Mouse (Mus musculus): ENCODE measurements around the gene Scoc. TPM values are rescaled to one million over a fixed set of nuclear protein-coding genes. Genes with fewer than 3 reads are reported as not detected.
A peak's percentile ranks its signal among the peaks of the same experiment; 100 is the strongest.

The Scoc gene
- polyA plus RNA-seq, 1 experiment from 2014 or later = 92.4 TPM

GRCm38 (mm10) chr8:83392521-83392920, 65.7 kb downstream of the Scoc start:
- ATAC-seq (replicated peaks; ENCODE audit: low FRiP score, low TSS enrichment, low read depth) (no peak), DNase-seq (ENCODE audit: low spot score) (no peak)
- H3K36me3 ChIP-seq (ENCODE audit: control insufficient read depth, insufficient read depth, low read length) = no peaks in the 10 kb centered on the region
- 0 out of 2 replicates have a peak, but pooled peaks cover 2% of the 10 kb centered on the region for H3K4me1 ChIP-seq (replicated peaks; ENCODE audit: control insufficient read depth, insufficient read depth, low read length)
- peaks cover 24% of the 10 kb centered on the region for H3K27me3 ChIP-seq (replicated peaks; ENCODE audit: control insufficient read depth, insufficient read depth, low read length)
- no peak overlapping the region for H3K27ac ChIP-seq (ENCODE audit: low read depth)
- H3K9ac ChIP-seq (ENCODE audit: low read length) = no peak overlapping the region
- WGBS = 77% methylated on average over 1 of the region's 1 CpGs
- no peak overlapping the region for H3K4me2 ChIP-seq (ENCODE audit: low read length)
- H3K9me3 ChIP-seq (ENCODE audit: control insufficient read depth, low read length) = no peaks in the 10 kb centered on the region
- no peak overlapping the region for H3K4me3 ChIP-seq (ENCODE audit: low read depth, low read length)

- ATAC-seq (replicated peaks; ENCODE audit: low FRiP score, low TSS enrichment, low read depth) = no peak
- WGBS = 6% methylated on average over 14 of the region's 14 CpGs
- H3K36me3 ChIP-seq (ENCODE audit: control insufficient read depth, insufficient read depth, low read length) = no peaks in the 10 kb centered on the region
- DNase-seq (ENCODE audit: low spot score) = no peak
- H3K9me3 ChIP-seq (ENCODE audit: control insufficient read depth, low read length) = no peaks in the 10 kb centered on the region
- H3K4me2 ChIP-seq (ENCODE audit: low read length) = peak overlapping the region; percentile 61
- peaks cover 24% of the 10 kb centered on the region for H3K27me3 ChIP-seq (replicated peaks; ENCODE audit: control insufficient read depth, insufficient read depth, low read length)
- H3K4me1 ChIP-seq (replicated peaks; ENCODE audit: control insufficient read depth, insufficient read depth, low read length) = 0 out of 2 replicates have a peak, but pooled peaks cover 2% of the 10 kb centered on the region
- no peak overlapping the region for H3K27ac ChIP-seq (ENCODE audit: low read depth)
- H3K4me3 ChIP-seq (ENCODE audit: low read depth, low read length) = peak overlapping the region; percentile 39
- peak overlapping the region; percentile 20; the same call in 1 of the 2 replicates for H3K9ac ChIP-seq (ENCODE audit: low read length)
Measured at GRCm38 (mm10) chr8:83390006-83390701, 68.0 kb downstream of the Scoc start.

DNA sequence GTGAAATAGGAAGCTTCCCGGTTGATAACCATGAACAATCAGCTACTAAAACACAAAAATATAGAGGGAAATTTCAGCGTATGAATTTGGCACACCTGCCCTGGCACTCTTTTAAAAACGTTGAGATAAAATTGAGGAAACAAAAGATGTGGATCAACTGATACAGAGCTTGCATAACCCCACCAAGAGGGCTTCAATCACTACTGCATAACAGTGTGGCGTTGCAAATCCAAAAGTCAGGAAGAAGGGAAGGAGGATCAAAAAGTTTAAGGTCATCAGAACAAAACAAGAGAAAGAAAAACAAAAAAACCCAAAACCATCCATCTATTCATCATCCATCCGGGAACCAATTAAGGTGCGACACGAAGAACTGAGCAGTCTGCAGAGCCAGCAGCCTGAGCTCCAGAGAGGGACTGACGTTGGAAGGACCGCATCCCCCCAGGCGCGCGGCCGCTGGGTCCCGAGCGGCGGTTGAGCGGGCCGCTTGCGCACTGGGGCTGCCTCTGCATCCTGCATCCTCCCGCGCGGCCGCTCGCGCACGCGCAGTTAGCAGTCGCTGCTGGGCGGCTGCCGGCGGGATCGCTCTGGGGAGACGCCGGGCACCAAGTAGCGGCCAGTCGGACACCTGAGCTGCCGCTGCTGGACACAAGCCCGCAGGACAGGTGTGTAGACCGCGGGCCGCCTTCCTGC, 68.7 kb downstream of the Scoc start, which contains the start of gene Clgn:
Gene Clgn (plus strand): TSS at position 552 of the 690 bp plus-strand sequence.
- Histone ChIP-seq H3K27me3 (replicated peaks; ENCODE audit: control insufficient read depth, insufficient read depth, low read length) (peaks cover 24% of the 10 kb centered on the region), H3K27ac (ENCODE audit: low read depth) (no peak within 1 kb of the TSS), H3K4me3 (ENCODE audit: low read depth, low read length) (peak within 1 kb of the TSS; percentile 39), H3K4me1 (replicated peaks; ENCODE audit: control insufficient read depth, insufficient read depth, low read length) (0 out of 2 replicates have a peak, but pooled peaks cover 2% of the 10 kb centered on the region), H3K4me2 (ENCODE audit: low read length) (peak within 1 kb of the TSS; percentile 61), H3K9ac (ENCODE audit: low read length) (peak within 1 kb of the TSS; percentile 20; the same call in 1 of the 2 replicates), H3K36me3 (ENCODE audit: control insufficient read depth, insufficient read depth, low read length) (no peaks in the 10 kb centered on the region), H3K9me3 (ENCODE audit: control insufficient read depth, low read length) (no peaks in the 10 kb centered on the region)
- 4% methylated on average over 41 of the region's 41 CpGs for WGBS
- ATAC-seq (replicated peaks; ENCODE audit: low FRiP score, low TSS enrichment, low read depth) (peak; percentile 77), DNase-seq (ENCODE audit: low spot score) (peak; percentile 77)

GRCm38 (mm10) chr8:83382850-83383249, 75.3 kb downstream of the Scoc start:
- no peaks in the 10 kb centered on the region for H3K36me3 ChIP-seq (ENCODE audit: control insufficient read depth, insufficient read depth, low read length)
- 31% methylated on average over 2 of the region's 2 CpGs for WGBS
- H3K9ac ChIP-seq (ENCODE audit: low read length) = no peak overlapping the region
- no peak overlapping the region for H3K4me3 ChIP-seq (ENCODE audit: low read depth, low read length)
- H3K9me3 ChIP-seq (ENCODE audit: control insufficient read depth, low read length) = no peaks in the 10 kb centered on the region
- no peak overlapping the region for H3K4me2 ChIP-seq (ENCODE audit: low read length)
- ATAC-seq (replicated peaks; ENCODE audit: low FRiP score, low TSS enrichment, low read depth) (no peak), DNase-seq (ENCODE audit: low spot score) (no peak)
- no peaks in the 10 kb centered on the region for H3K4me1 ChIP-seq (replicated peaks; ENCODE audit: control insufficient read depth, insufficient read depth, low read length)
- no peak overlapping the region for H3K27ac ChIP-seq (ENCODE audit: low read depth)
- H3K27me3 ChIP-seq (replicated peaks; ENCODE audit: control insufficient read depth, insufficient read depth, low read length) = no peaks in the 10 kb centered on the region

DNA sequence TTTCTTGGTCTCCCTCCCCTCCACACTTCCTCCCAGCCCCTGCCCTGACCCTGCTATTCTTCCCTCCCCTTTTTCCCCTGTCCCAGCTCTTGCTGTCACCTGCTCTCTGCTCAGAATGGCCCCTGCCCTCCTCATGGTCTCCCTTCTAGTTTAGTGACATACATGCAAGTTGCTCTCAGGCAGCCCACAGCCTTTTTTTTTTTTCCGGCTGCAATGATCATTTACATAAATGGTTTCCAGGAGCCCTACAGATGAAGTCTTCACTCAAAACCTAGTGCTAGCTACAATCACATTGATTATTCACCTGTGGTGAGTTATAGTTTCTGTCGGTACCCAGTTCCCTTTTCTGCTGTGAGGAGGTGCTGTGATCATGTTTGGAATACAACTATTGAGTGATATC, 77.2 kb downstream of the Scoc start:
- ATAC-seq (replicated peaks; ENCODE audit: low FRiP score, low TSS enrichment, low read depth) (no peak), DNase-seq (ENCODE audit: low spot score) (no peak)
- no peak overlapping the region for H3K4me3 ChIP-seq (ENCODE audit: low read depth, low read length)
- no peaks in the 10 kb centered on the region for H3K36me3 ChIP-seq (ENCODE audit: control insufficient read depth, insufficient read depth, low read length)
- H3K9ac ChIP-seq (ENCODE audit: low read length) = no peak overlapping the region
- WGBS = 79% methylated on average over 2 of the region's 2 CpGs
- H3K27ac ChIP-seq (ENCODE audit: low read depth) = no peak overlapping the region
- H3K9me3 ChIP-seq (ENCODE audit: control insufficient read depth, low read length) = no peaks in the 10 kb centered on the region
- no peaks in the 10 kb centered on the region for H3K27me3 ChIP-seq (replicated peaks; ENCODE audit: control insufficient read depth, insufficient read depth, low read length)
- H3K4me2 ChIP-seq (ENCODE audit: low read length) = no peak overlapping the region
- no peaks in the 10 kb centered on the region for H3K4me1 ChIP-seq (replicated peaks; ENCODE audit: control insufficient read depth, insufficient read depth, low read length)

DNA sequence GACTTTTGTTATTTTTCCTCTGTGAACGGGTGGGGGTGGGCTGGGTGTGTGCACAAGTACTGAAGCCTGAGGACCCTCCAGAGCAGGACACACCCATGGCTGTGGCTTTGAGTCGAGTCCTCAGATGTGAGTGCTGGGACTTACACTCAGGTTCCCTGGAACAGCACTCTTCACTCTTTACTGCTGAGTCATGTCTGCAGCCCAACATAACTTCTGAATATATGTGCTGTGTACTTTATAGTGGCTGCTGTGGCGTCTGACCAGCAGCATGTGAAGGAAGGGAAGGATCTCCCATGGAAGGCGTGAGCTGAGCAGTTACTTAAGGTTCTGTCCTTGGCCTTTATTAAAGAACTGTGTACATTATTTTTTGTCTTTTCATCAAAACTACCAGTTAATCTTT, 78.0 kb downstream of the Scoc start:
- DNase-seq (ENCODE audit: low spot score) = no peak
- 54% methylated on average over 4 of the region's 4 CpGs for WGBS
- no peak overlapping the region for H3K4me3 ChIP-seq (ENCODE audit: low read depth, low read length)
- no peak overlapping the region for H3K27ac ChIP-seq (ENCODE audit: low read depth)
- H3K9me3 ChIP-seq (ENCODE audit: control insufficient read depth, low read length) = no peaks in the 10 kb centered on the region
- no peak for ATAC-seq (replicated peaks; ENCODE audit: low FRiP score, low TSS enrichment, low read depth)
- H3K4me2 ChIP-seq (ENCODE audit: low read length) = no peak overlapping the region
- no peaks in the 10 kb centered on the region for H3K36me3 ChIP-seq (ENCODE audit: control insufficient read depth, insufficient read depth, low read length)
- no peak overlapping the region for H3K9ac ChIP-seq (ENCODE audit: low read length)
- H3K27me3 ChIP-seq (replicated peaks; ENCODE audit: control insufficient read depth, insufficient read depth, low read length) = no peaks in the 10 kb centered on the region
- H3K4me1 ChIP-seq (replicated peaks; ENCODE audit: control insufficient read depth, insufficient read depth, low read length) = no peaks in the 10 kb centered on the region

Other genes starting within 250 kb of the Scoc start
- gene Ucp1, start 168.0 kb downstream of the Scoc start, polyA plus RNA-seq (2014; fragmentation: Nextera tagmentation; extraction: Ambion mirVana) = 0.11 TPM in 2 replicates
- 13.5 and 15.6 TPM in 2 replicates for gene Elmod2, start 125.9 kb downstream of the Scoc start, polyA plus RNA-seq (2014; fragmentation: Nextera tagmentation; extraction: Ambion mirVana)
- not detected in 2 replicates for gene Mgat4d, start 109.9 kb downstream of the Scoc start, polyA plus RNA-seq (2014; fragmentation: Nextera tagmentation; extraction: Ambion mirVana)
- gene Clgn, start 68.5 kb downstream of the Scoc start, polyA plus RNA-seq (2014; fragmentation: Nextera tagmentation; extraction: Ambion mirVana) = 0.58 and 0.75 TPM in 2 replicates
- not detected in 2 replicates for gene Olfr370, start 77.4 kb upstream of the Scoc start, polyA plus RNA-seq (2014; fragmentation: Nextera tagmentation; extraction: Ambion mirVana)
- 364 and 372 TPM in 2 replicates for gene Ndufb7, start 108.3 kb upstream of the Scoc start, polyA plus RNA-seq (2014; fragmentation: Nextera tagmentation; extraction: Ambion mirVana)
- gene Tecr, start 149.6 kb upstream of the Scoc start, polyA plus RNA-seq (2014; fragmentation: Nextera tagmentation; extraction: Ambion mirVana) = 660 and 684 TPM in 2 replicates
- gene Dnajb1, start 149.8 kb upstream of the Scoc start, polyA plus RNA-seq (2014; fragmentation: Nextera tagmentation; extraction: Ambion mirVana) = 46.5 and 48.7 TPM in 2 replicates
- gene Gipc1, start 194.3 kb upstream of the Scoc start, polyA plus RNA-seq (2014; fragmentation: Nextera tagmentation; extraction: Ambion mirVana) = 158 and 160 TPM in 2 replicates
- gene Ptger1, start 208.3 kb upstream of the Scoc start, polyA plus RNA-seq (2014; fragmentation: Nextera tagmentation; extraction: Ambion mirVana) = 1.3 and 2.0 TPM in 2 replicates
- gene Pkn1, start 240.8 kb upstream of the Scoc start, polyA plus RNA-seq (2014; fragmentation: Nextera tagmentation; extraction: Ambion mirVana) = 28.5 and 31.5 TPM in 2 replicates